Mouse (Mus musculus) monocyte, adult 5-6 weeks (primary cell): ENCODE results near the gene Erbb4. TPM values are rescaled to one million over a fixed set of nuclear protein-coding genes. Genes with fewer than 3 reads are reported as not detected.

ENCODE experiments used
- ATAC-seq: fragments of 153-309, 156-312 bp; replicated peaks from 2 replicates; pipeline ENCODE4 v1.8.0; 2017; ENCODE audit warnings: mild to moderate bottlenecking; ENCODE audit not compliant: low TSS enrichment, insufficient number of reproducible peaks, severe bottlenecking, poor library complexity, low FRiP score
- total RNA-seq: library from RNA; stranded (forward); fragments of 200-1000, 200-491, 200-594 nt; gene quantifications from 3 replicates; pipeline ENCODE4 v1.2.3, GENCODE M21; 2017

Gene Erbb4
- not detected in 3 replicates for total RNA-seq

DNA sequence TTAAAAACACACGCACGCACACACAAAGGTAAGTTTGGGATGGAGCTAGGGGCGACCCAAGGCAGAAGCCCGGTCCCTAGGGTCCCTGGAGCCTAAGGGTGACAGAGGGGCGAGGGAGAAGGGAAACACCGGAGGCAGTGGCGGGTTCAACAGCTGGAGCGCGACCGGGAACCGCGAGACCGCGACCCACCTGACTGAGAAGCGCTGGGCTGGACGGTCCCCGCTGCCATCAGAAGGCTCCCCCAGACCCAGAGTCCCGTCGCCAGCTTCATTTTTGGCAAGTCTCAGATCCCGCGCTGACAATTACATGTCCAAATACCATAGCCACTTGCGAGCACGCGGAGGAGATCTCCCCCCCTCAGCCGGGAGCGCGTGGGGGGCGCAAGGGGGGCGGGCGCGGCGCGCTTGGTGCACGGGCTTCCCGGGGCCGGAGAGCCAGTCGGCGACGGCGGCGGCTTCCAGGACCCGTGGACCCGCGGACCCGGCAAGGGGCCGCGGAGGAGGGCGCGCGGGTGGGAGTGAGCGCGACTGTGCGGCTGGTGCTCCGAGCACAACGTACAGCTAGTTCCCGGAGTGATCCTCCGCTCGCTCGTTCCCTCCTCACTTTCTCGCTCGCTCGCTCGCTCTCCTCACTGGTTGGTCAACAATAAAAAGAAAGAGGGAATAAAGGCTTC, at the start of gene Erbb4:
Erbb4 (minus strand) TSS at position 575 of the 674 bp plus-strand sequence.
- ATAC-seq = no peak

DNA sequence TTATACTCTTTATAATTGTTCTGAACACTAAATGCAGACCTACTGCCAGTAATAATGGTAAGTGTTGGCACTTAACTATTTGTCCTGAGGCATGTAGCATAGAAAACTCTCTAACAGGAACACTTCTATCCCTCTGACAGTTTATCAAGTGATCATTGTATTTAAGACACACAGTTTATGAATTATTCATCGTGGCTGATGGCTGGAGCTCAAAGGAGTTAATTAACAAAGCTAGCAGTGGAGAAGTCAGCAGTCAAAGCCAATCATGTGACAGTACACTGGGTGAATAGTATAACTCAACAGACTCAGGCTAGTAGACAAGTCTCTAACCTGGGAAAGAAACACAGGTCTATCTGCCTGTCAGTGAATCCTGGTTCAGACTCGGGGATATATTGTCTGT, 49.5 kb upstream of the Erbb4 start:
- ATAC-seq = no peak

DNA sequence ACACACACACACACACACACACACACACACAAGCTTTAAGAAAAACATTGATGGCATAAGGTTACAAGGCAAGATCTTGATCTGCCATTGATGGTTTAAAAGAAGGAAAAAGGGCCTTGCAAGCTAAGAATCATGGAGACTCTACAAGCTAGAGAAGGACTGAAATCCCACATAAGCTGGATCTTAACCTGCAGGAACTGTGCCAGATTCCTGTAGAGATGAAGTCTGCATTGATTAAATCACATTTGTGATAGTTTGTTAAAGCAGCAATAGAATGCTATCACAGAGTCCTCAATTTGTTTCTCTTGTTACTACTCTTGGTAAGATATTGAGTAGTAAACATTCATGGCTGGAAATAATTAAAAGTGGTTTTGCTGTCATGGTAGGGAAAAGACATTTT, 33.5 kb upstream of the Erbb4 start:
- no peak for ATAC-seq

DNA sequence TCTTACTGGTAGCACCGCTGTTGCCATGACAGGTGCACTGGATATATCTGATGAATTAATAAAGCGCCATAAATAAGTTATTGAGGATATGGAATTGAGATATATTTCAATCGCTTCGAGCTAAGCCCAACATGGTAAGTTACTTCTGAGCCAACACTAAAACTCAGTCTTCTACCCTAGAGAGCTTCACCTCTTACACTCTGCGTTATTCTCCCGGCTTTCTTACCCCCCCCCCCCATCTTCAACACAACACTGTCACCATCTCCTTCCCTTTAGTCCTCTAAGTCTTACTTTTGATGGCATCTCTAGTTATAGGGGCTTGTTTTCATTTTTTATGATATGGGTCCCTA, 31.6 kb upstream of the Erbb4 start:
- ATAC-seq = no peak

DNA sequence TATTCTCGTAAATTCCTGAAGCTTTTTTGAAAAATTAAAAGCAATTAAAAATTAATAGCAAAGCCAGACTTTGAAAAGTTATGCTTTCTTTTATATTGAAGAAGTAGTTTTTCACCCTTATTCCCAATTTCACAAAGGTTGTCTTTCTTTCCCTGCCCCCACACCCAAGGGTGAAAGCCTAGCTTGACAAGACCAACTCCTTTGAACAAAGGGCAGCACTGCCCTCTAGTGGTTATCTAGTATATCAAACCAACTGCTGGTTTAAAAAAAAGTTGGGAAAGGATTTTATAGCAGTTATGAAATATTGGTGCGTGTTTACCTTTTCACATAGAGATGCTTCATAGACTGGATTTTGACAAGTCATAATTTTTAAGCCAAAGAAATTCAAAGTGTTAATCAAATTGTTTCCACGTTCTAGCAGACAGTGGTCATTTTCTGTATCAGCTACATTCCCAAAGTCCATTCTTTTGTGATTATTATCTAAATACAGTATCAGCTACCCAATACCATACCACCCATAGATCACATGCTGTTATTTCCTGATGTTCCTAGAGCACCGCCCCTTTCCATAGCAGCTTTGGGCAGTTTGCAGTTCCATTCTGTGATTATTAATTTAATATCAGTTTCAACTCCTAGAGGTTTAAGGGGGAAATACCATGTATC, 31.1 kb upstream of the Erbb4 start:
- no peak for ATAC-seq

DNA sequence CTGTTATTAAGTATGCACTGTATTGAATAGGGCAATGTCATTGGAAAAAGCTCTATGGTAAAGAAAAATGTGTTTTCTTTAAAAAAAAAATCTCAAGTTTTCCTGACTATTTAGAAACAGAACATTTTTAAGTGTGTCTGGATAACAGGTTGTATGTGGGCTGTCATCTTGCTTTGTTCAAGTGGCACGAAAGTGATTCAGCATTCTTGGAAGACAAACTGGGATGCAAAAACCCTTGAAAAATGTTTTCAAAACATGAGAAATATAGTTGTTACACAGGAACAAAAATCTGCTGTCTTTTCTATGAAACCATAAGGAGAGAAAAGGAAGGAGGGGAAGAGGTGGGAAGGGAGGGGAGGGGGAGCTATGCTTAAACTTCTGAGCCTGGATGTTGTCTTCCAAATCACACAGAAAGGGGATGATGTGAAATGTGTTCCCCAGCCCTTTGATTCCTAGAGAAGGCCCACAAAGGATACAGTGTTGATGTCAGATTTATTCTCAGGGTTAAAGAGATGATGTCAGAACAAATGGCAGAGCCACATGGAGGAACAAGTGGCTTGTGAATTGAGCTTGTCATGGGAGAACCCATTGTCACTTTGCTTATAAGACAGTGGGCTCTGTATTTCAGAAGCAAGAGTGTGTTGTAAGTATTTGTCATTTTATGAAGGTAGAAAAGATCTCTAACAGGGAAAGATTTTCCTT, 16.4 kb upstream of the Erbb4 start:
- ATAC-seq = no peak

DNA sequence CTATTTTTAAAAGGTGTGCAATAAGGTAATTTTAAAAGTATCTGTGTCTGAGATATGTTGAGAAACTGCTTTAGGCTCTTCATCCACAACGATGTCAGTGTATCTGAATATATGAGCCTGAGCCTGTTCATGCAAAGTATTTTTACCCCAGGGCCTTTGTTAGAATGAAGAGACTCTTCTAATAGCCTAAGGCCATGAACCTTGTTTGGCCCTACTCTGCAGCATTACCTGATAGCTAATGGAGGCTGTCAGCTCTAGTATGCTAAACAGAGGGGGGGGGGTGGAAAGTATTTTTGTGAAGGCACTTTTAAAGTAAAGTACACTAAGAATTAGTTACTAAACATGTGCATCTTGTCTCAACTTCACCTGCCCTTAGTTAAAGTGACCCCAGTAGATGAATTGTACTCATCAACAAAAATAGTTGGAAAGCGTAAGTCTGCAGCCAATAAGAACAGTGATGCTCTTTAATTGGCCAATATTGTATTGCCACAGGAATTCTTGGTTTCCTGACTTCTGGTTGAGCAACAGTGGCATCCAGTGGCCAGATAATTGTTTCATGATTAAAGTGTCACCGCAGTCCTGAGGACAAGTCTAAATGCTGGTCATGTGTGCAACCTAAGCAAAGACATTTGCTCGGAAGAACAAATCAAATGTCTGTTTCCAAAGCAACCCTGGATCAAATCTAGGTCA, 10.5 kb upstream of the Erbb4 start:
- ATAC-seq = no peak

DNA sequence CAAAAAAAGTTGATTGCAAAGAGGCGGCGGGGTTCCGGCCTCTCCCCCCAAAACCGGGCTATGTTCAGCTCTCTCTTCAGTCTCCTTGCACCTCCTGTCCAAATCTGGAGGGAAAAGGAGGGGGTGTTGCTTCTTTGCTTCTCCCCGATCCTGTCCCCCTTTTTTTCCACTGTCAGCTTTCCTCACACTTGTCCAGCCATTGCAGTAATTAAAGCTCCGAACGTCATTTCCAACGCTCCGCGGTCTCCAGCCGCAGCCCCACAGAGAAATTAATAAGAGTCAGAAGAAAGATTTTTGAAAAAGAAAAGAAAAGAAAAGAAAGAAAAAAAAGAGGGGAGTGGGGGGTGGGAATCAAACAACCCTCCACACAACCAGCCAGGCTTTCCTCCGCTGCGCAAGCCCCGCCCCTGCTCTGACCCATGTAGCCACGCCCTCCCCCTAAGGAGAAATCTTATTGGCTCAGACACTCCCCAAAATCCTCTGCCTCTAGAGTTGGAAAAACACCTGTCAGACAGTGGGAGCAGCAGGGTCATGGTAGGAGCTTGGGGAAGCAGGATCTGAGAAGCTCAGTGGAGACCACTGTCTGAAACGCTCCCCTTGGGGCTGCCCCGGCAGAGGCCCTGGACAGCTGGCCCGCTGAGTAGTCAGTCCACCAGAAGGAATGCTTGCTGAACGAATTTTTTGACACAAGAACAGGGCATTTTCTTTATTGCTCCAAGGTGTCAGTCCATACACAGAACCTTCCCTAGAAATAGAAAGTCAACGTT, 483 bp upstream of the Erbb4 start:
- no peak for ATAC-seq

DNA sequence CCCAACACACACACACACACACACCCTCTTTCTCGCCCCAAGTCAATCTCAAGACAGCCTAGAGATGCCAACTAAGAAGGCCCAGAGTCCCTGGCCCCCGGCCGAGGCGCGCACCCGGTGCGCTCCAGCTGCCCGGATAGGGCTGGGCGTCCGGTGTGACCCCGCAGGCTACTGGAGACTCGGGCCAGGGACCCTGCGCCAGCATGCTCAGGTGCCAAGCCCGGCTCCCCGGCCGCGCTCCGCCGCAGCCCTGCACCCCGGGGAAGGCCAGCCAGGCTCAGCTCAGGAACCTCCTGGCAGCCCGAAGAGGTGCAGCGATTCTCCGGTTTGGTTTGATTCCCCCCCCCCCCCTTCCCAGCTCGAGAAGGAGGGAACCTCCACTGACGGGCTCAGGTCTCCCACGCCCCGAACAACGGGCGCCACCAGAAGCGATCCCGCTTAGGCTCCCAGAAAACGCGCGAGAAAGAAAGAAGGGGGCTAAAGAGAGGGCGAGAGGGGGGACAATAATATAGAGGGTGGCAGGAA, 860 bp downstream of the Erbb4 start:
- no peak for ATAC-seq

DNA sequence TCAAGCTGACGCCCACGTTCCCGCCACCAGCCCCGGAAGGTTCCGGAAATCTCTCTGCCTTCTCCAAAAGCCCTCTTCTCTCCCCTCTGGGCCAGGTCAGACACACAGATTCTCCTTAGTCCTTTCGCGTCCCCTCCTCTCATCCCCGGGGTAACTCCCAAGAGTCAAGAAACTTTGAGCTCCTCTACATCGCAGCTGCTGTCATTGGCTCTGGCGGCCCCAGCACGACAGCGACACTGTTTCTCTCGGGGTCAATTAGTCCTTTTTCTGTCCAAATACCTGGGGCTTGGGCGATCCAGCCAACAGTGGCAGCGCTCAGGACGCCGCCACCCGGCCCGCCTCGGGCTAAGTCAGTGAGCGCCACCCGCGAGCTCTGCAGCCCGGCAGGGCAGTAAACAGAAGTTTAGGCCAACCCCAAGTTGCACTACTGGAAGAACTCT, 1.5 kb downstream of the Erbb4 start:
- ATAC-seq = no peak

DNA sequence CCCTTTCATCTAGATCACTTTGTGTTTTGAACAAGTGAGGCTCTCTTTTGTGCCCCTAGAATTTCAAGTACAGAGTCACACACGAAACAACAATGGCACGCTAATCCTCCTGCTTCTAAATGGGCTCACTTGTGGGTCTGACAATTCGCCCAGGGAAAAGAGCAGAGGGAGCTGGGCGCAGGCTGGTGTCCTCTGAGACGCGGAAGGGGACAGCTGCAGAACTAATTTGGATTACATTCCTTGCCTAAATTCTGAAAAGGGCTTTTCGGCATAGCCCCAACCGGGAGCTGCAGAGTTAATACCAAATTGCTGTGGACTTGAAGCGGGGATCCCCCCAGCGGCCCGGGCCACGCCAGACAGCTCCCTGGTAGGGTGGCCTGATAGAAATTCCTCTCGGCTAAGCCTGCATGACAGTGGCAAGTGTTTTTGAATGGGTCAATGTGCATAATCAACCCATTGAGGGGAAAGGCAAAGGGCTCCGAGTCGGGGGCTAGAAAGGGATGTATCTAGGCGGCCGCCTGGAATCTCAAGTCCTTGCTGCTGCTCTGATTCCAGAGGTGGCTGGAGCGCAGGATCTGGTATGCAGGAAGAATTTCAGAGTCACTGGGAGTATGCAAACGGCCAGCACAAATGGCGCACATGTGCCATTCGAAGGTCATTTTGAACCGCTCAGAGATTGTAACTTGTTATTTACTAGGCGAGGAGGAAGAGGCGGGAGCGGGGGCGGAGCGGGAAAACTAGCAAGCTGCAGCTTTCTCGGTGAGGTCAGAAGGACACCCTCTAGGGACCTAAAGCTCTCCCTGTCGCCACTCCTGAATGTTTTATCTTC, 2.2 kb downstream of the Erbb4 start:
- ATAC-seq = no peak

DNA sequence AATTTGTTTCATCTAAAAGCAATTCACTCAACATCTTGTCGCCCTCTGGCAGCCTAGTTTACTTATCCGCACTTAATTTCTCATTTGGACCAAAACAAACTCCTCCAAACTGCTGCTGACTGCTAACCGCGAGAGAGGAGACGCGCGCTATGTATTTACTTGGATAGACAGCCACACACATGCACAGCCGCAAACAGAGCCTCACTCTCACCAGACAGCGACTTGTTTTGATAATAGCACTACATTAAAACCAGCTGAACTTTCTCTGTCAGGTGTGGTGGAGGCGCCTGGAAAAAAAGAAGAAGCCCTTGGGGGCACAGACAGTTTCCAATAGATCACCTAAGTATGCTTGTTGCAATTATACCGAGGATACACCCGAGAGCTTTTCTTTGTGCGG, 2.8 kb downstream of the Erbb4 start:
- no peak for ATAC-seq

DNA sequence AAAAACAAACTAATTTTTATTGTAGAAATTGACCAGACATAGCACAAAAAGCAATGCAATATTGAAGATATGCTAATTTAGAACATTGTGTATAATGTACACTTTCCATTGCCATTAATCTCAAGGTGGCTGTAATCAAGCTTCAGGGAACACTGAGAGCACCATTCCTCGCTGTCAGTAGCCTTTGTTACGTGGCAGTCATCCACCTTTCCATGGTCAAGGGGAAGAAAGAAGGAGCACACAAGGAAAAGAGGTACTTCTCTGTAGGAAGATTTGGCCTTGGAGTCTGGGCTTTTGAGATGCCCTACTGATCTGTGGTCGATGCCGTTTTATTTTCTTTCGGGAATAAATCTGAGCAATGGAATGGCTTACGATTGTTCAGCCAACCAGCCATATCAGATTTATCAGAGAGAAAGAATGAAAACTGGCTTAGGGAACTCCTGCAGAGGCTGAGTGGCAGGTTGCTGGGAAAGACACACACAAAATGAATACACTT, 4.6 kb downstream of the Erbb4 start:
- no peak for ATAC-seq

DNA sequence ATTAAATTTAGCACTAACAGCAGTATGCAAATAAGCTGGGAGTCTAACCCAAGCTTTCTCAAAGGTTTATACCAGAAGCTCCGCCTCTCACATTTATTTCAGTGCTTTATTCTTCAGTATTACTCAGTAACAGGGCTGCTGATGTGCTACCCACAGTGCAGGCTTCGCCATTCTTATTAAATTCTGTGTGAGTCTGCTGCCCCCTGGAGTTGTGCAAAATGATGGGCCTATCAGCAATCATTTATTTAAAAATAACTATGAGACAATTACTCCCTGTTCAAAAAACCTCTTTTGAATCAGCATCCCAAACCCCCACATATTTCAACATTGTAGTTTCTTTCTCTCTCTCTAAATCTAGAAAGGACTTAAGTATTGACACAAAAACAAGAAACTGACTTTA, 6.2 kb downstream of the Erbb4 start:
- no peak for ATAC-seq

DNA sequence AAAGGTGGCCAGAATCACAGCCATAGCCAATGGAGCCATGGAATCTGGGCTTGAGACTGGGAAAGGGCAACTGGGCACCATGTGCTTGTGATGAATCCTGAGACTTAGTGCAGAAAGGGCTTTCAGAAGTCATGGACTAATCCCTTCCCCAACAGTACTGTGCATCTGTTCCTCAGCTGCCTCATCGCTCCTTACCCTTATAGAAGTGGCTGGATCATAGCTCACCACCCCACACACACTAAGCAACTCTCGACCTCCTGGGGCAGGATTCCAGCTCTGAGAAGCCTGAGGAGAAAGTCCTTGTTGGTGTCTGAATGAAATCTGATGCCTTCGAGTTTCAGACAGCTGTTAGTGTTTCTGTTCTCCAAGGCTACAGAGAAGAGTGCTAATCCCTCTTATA, 14.8 kb downstream of the Erbb4 start:
- no peak for ATAC-seq

DNA sequence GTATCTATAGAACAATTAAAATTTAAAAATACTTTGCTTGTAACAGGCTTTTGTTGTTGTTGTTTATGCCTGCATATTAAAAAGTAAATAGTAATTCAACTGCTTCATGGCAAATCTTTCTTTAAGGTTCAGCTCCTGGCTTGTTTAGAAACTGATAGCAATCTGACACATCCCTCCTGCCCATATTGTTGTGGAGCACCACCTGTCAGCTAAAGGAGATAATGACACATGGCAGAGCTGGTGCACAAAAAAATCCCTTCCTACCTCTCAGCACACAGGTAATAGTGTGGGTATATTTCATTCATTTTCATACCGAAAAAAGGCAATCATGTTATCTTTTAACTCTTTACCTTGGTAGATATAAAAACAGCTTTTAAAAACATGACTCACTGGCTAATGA, 18.5 kb downstream of the Erbb4 start:
- ATAC-seq = no peak

DNA sequence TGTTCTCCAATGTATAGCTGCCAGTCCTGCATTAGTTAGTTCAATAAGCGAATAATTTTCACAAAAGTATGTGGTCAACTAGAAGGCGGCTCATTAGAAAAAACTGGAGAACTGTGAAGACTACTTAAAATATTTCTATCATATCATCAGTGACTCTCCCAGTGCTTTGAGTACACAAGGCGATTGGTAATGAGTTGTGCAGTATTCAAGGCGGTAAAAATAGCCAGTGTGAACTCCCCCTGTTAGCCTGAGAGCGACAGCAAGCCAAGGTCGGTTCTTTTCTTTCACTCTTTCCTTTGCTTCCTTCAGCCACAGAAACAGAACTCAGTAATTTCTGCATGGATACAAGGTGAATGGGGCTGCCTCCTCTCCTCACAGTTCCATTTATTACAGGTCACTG, 22.1 kb downstream of the Erbb4 start:
- no peak for ATAC-seq

DNA sequence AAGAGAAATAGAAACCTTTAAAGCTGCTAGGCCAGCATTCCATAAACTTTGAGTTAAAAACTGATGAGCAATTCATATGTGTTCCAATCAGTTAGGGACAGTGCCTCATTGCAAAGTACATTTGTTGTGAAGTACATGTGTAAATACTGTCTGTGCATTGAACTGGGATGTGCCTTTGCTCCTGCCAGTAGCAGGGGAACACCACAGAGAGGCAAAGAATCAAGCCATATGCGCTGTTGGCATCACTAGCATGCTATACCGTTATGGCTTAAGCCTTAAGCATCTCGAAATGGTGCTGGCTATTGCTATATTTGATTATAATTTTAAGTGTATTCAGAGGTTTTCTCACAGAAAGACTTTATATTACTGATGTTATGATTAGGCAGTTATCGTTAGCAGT, 58.9 kb downstream of the Erbb4 start:
- no peak for ATAC-seq
